Mouse (Mus musculus) C2C12 (cell line): ENCODE data around the gene Smg6. TPM values are rescaled to one million over a fixed set of nuclear protein-coding genes. Genes with fewer than 3 reads are reported as not detected.
A peak's percentile ranks its signal among the peaks of the same experiment; 100 is the strongest.

Experiments
- H3K27me3 ChIP-seq: one replicate; pipeline ENCODE4 v1.6.1; 2011; ENCODE audit not compliant: control insufficient read depth, insufficient read depth, insufficient read length
- H3K36me3 ChIP-seq: one replicate; pipeline ENCODE4 v1.6.1; 2011; ENCODE audit not compliant: control insufficient read depth, insufficient read depth
- H3K4me3 ChIP-seq: one replicate; pipeline ENCODE4 v1.5.1; 2011; ENCODE audit warnings: mild to moderate bottlenecking, control low read depth; ENCODE audit not compliant: poor library complexity, insufficient read depth, severe bottlenecking
- H3K79me2 ChIP-seq: one replicate; pipeline ENCODE4 v1.6.1; 2011; ENCODE audit not compliant: control insufficient read depth, insufficient read depth
- H3K79me3 ChIP-seq: one replicate; pipeline ENCODE4 v1.6.1; 2011; ENCODE audit warnings: low read depth, control low read depth
- H3ac ChIP-seq: one replicate; pipeline ENCODE3; 2011; ENCODE audit warnings: low read depth; ENCODE audit not compliant: control insufficient read depth, insufficient read length
- CEBPB ChIP-seq: IDR thresholded peaks from one replicate; pipeline ENCODE4 v1.6.1; 2011; ENCODE audit warnings: low read depth, mild to moderate bottlenecking, control low read depth, moderate library complexity
- CTCF ChIP-seq: IDR thresholded peaks from one replicate; pipeline ENCODE4 v1.5.1; 2011; ENCODE audit not compliant: control insufficient read depth, insufficient read depth, insufficient read length
- FOSL1 ChIP-seq: IDR thresholded peaks from one replicate; pipeline ENCODE4 v1.8.0; 2011; ENCODE audit warnings: mild to moderate bottlenecking, low read length; ENCODE audit not compliant: poor library complexity, insufficient read depth, severe bottlenecking
- MAX ChIP-seq: IDR thresholded peaks from one replicate; pipeline ENCODE4 v1.6.1; 2011; ENCODE audit warnings: mild to moderate bottlenecking, control low read depth
- MYOD1 ChIP-seq: IDR thresholded peaks from one replicate; pipeline ENCODE4 v1.6.1; 2011; ENCODE audit warnings: low read depth; ENCODE audit not compliant: control insufficient read depth, insufficient read length
- MYOG ChIP-seq: IDR thresholded peaks from one replicate; pipeline ENCODE4 v1.6.1; 2011; ENCODE audit not compliant: control insufficient read depth, insufficient read length; ENCODE audit errors: extremely low read depth
- USF1 ChIP-seq: IDR thresholded peaks from one replicate; pipeline ENCODE4 v1.6.1; 2011; ENCODE audit warnings: low read depth, mild to moderate bottlenecking, control low read depth, moderate library complexity
- polyA plus RNA-seq: library from polyadenylated mRNA; unstranded; fragments of >200 nt; fragmentation: generic; extraction: Trizol; gene quantifications from one replicate; pipeline ENCODE4 v1.2.1, GENCODE M21; 2012; ENCODE audit warnings: missing spikeins

Gene Smg6
- polyA plus RNA-seq, 1 experiment = 7.5 TPM

GRCm38 (mm10) chr11:74924149-74924548 lies 1.5 kb upstream of the Smg6 start:
- TF ChIP-seq CTCF (no peak), USF1 (peak; percentile 53)
- H3ac ChIP-seq = no peak overlapping the region
- peaks cover 3% of the 10 kb centered on the region for H3K36me3 ChIP-seq
- no peak overlapping the region for H3K4me3 ChIP-seq
- no peaks in the 10 kb centered on the region for H3K27me3 ChIP-seq
- peaks cover 62% of the 10 kb centered on the region for H3K79me2 ChIP-seq
- peaks cover 36% of the 10 kb centered on the region for H3K79me3 ChIP-seq

GRCm38 (mm10) chr11:74926388-74927005 lies 874 bp downstream of the Smg6 start:
- Histone ChIP-seq H3K79me3 (peaks cover 37% of the 10 kb centered on the region), H3K4me3 (peak overlapping the region; percentile 92), H3K27me3 (no peaks in the 10 kb centered on the region), H3ac (peak overlapping the region; percentile 96), H3K36me3 (peaks cover 13% of the 10 kb centered on the region), H3K79me2 (peaks cover 76% of the 10 kb centered on the region)
- no peak for TF ChIP-seq MYOD1
- no peak for TF ChIP-seq MAX
- TF ChIP-seq CEBPB = no peak
- no peak for TF ChIP-seq MYOG

- H3K36me3 ChIP-seq = peaks cover 16% of the 10 kb centered on the region
- H3K4me3 ChIP-seq = no peak overlapping the region
- peaks cover 37% of the 10 kb centered on the region for H3K79me3 ChIP-seq
- H3K79me2 ChIP-seq = peaks cover 73% of the 10 kb centered on the region
- no peaks in the 10 kb centered on the region for H3K27me3 ChIP-seq
- no peak for TF ChIP-seq MYOG
- no peak for TF ChIP-seq CEBPB
- no peak for TF ChIP-seq CTCF
- no peak for TF ChIP-seq MAX
- TF ChIP-seq USF1 = no peak
- TF ChIP-seq MYOD1 = no peak
- TF ChIP-seq FOSL1 = no peak
- H3ac ChIP-seq = no peak overlapping the region
Measured at GRCm38 (mm10) chr11:74927236-74927725, 1.7 kb downstream of the Smg6 start.

GRCm38 (mm10) chr11:74929111-74929510 lies 3.5 kb downstream of the Smg6 start:
- H3K27me3 ChIP-seq = no peaks in the 10 kb centered on the region
- H3ac ChIP-seq = no peak overlapping the region
- peaks cover 26% of the 10 kb centered on the region for H3K36me3 ChIP-seq
- H3K79me2 ChIP-seq = peaks cover 61% of the 10 kb centered on the region
- H3K4me3 ChIP-seq = no peak overlapping the region
- peaks cover 32% of the 10 kb centered on the region for H3K79me3 ChIP-seq
- TF ChIP-seq MYOG = no peak
- TF ChIP-seq FOSL1 = no peak
- no peak for TF ChIP-seq CTCF

- H3K27me3 ChIP-seq = no peaks in the 10 kb centered on the region
- peaks cover 25% of the 10 kb centered on the region for H3K79me3 ChIP-seq
- no peak overlapping the region for H3K4me3 ChIP-seq
- H3K79me2 ChIP-seq = peaks cover 48% of the 10 kb centered on the region
- H3K36me3 ChIP-seq = peaks cover 36% of the 10 kb centered on the region
- no peak for TF ChIP-seq USF1
- no peak for TF ChIP-seq CEBPB
- no peak for TF ChIP-seq CTCF
- TF ChIP-seq MAX = no peak
- no peak for TF ChIP-seq MYOD1
- TF ChIP-seq MYOG = no peak
- H3ac ChIP-seq = no peak overlapping the region
Measured at GRCm38 (mm10) chr11:74930391-74930790, 4.8 kb downstream of the Smg6 start.

- Histone ChIP-seq H3K27me3 (no peaks in the 10 kb centered on the region), H3K36me3 (peaks cover 41% of the 10 kb centered on the region), H3K4me3 (no peak overlapping the region), H3K79me3 (no peaks in the 10 kb centered on the region), H3ac (no peak overlapping the region), H3K79me2 (no peaks in the 10 kb centered on the region)
- TF ChIP-seq MYOD1 (no peak), CTCF (peak; percentile 2)
Measured at GRCm38 (mm10) chr11:74946348-74946747, 20.7 kb downstream of the Smg6 start.

- TF ChIP-seq MYOD1 = no peak
- TF ChIP-seq MYOG = no peak
- TF ChIP-seq FOSL1 = no peak
- no peak for TF ChIP-seq CEBPB
- TF ChIP-seq CTCF = no peak
- TF ChIP-seq MAX = no peak
- no peak for TF ChIP-seq USF1
- Histone ChIP-seq H3ac (no peak overlapping the region), H3K79me2 (peaks cover 7% of the 10 kb centered on the region), H3K27me3 (no peaks in the 10 kb centered on the region), H3K4me3 (no peak overlapping the region), H3K36me3 (peaks cover 26% of the 10 kb centered on the region), H3K79me3 (no peaks in the 10 kb centered on the region)
Measured at GRCm38 (mm10) chr11:74954901-74955300, 29.3 kb downstream of the Smg6 start.
